Mouse (Mus musculus): Measurements from ENCODE around the gene Slc24a1.

- no peak for TF ChIP-seq CTCF (IDR thresholded peaks at IDR 0.05)
- 0 out of 2 replicates have a peak, but pooled peaks have one; percentile 13 for TF ChIP-seq EP300 (IDR thresholded peaks at IDR 0.05)
These were observed 37.4 kb downstream of the Slc24a1 start for GRCm38 (mm10) chr9:64913973-64914372.

All from lung, postnatal 0 days (tissue).